Mouse (Mus musculus) lung, adult 18-20 months (tissue): ENCODE results near the gene Mier3.

Experiments
- DNase-seq, 2 experiments: peaks; one replicate each; pipeline ENCODE4 v3.0.0; 2022; ENCODE audit warnings: mixed read lengths in 2 of 2

Mier3 gene

GRCm38 (mm10) chr13:111680679-111681078, at the start of gene Mier3:
TSS of gene Mier3 (plus strand) at chr13:111680979.
- no peak for DNase-seq

- no peak for DNase-seq
Measured at GRCm38 (mm10) chr13:111634163-111635160, 46.3 kb upstream of the Mier3 start.

GRCm38 (mm10) chr13:111640319-111640718, 40.5 kb upstream of the Mier3 start:
- peak in 1 of 2 experiments; percentile 5 for DNase-seq

- no peak for DNase-seq
Measured at GRCm38 (mm10) chr13:111643636-111644035, 37.1 kb upstream of the Mier3 start.

GRCm38 (mm10) chr13:111646204-111646603, 34.6 kb upstream of the Mier3 start:
- DNase-seq = no peak

GRCm38 (mm10) chr13:111647279-111647678, 33.5 kb upstream of the Mier3 start:
- DNase-seq = no peak

GRCm38 (mm10) chr13:111651020-111651419, 29.8 kb upstream of the Mier3 start:
- no peak for DNase-seq

GRCm38 (mm10) chr13:111655273-111655672, 25.5 kb upstream of the Mier3 start:
- no peak for DNase-seq

- DNase-seq = no peak
Measured at GRCm38 (mm10) chr13:111655856-111656255, 24.9 kb upstream of the Mier3 start.

- no peak for DNase-seq
Measured at GRCm38 (mm10) chr13:111656309-111656708, 24.5 kb upstream of the Mier3 start.

GRCm38 (mm10) chr13:111656769-111657168, 24.0 kb upstream of the Mier3 start:
- no peak for DNase-seq

- DNase-seq = no peak
Measured at GRCm38 (mm10) chr13:111658501-111659280, 22.1 kb upstream of the Mier3 start.

- no peak for DNase-seq
Measured at GRCm38 (mm10) chr13:111659430-111659829, 21.3 kb upstream of the Mier3 start.

- no peak for DNase-seq
Measured at GRCm38 (mm10) chr13:111660072-111660471, 20.7 kb upstream of the Mier3 start.

GRCm38 (mm10) chr13:111660556-111660955, 20.2 kb upstream of the Mier3 start:
- no peak for DNase-seq

GRCm38 (mm10) chr13:111668016-111668415, 12.8 kb upstream of the Mier3 start:
- no peak for DNase-seq

GRCm38 (mm10) chr13:111676841-111677240, 3.9 kb upstream of the Mier3 start:
- no peak for DNase-seq

- DNase-seq = peak; percentile 18 to 28
Measured at GRCm38 (mm10) chr13:111684056-111684625, 3.4 kb downstream of the Mier3 start.

- peak; percentile 87 to 88 for DNase-seq
Measured at GRCm38 (mm10) chr13:111685751-111686462, 5.1 kb downstream of the Mier3 start.

- peak; percentile 13 to 25 for DNase-seq
Measured at GRCm38 (mm10) chr13:111686522-111687284, 5.9 kb downstream of the Mier3 start.

GRCm38 (mm10) chr13:111687285-111687781, 6.6 kb downstream of the Mier3 start:
- peak; percentile 65 to 73 for DNase-seq
